Mouse (Mus musculus): Measurements from ENCODE around the gene Lpar1. TPM values are rescaled to one million over a fixed set of nuclear protein-coding genes. Genes with fewer than 3 reads are reported as not detected.

Lpar1 gene
- total RNA-seq, 1 experiment = 44.2 TPM

- H3K4me1 ChIP-seq (ENCODE audit: control insufficient read depth in 2 of 2, insufficient read depth in 2 of 2, low read length in 2 of 2, poor library complexity in 1 of 2) = no peaks in the 10 kb centered on the region
- no peak overlapping the region for H3K9ac ChIP-seq (ENCODE audit: insufficient read depth, low read depth, low read length, poor library complexity, severe bottlenecking)
- in situ Hi-C loops (cut with MboI; ENCODE audit: low sequenced_read_pairs in 2 of 2, unreplicated experiment in 2 of 2) = no loop called here
- no peak for TF ChIP-seq ZC3H11A (IDR thresholded peaks at IDR 0.05; ENCODE audit: borderline replicate concordance, low read depth, low read length)
- TF ChIP-seq CHD2 (IDR thresholded peaks at IDR 0.05; ENCODE audit: low read depth, low read length) = no peak
- TF ChIP-seq ZNF384 (IDR thresholded peaks at IDR 0.05; ENCODE audit: low read depth, low read length) = no peak
- no peak for TF ChIP-seq HCFC1 (IDR thresholded peaks at IDR 0.05; ENCODE audit: borderline replicate concordance, insufficient read depth, low read length)
- no peak for TF ChIP-seq MAFK (IDR thresholded peaks at IDR 0.05; ENCODE audit: insufficient read depth, low read depth, low read length)
- no peak for DNase-seq (ENCODE audit: low read depth, low spot score)
- H3K27ac ChIP-seq (ENCODE audit: insufficient read depth, low read depth, low read length, poor library complexity, severe bottlenecking) = no peak overlapping the region
- no peaks in the 10 kb centered on the region for H3K9me3 ChIP-seq (ENCODE audit: control insufficient read depth, insufficient read depth, low read depth, low read length)
- H3K4me3 ChIP-seq (ENCODE audit: insufficient read depth in 1 of 2, low read depth in 1 of 2, low read length in 2 of 2, poor library complexity in 1 of 2, severe bottlenecking in 1 of 2) = no peak overlapping the region
- no peaks in the 10 kb centered on the region for H3K36me3 ChIP-seq (ENCODE audit: control insufficient read depth, insufficient read depth, low read length, poor library complexity, severe bottlenecking)
Observed at GRCm38 (mm10) chr4:58521137-58521536, 32.6 kb downstream of the Lpar1 start.

GRCm38 (mm10) chr4:58520531-58520930, 33.2 kb downstream of the Lpar1 start:
- H3K4me1 ChIP-seq (ENCODE audit: control insufficient read depth in 2 of 2, insufficient read depth in 2 of 2, low read length in 2 of 2, poor library complexity in 1 of 2) = no peaks in the 10 kb centered on the region
- in situ Hi-C loops (cut with MboI; ENCODE audit: low sequenced_read_pairs in 2 of 2, unreplicated experiment in 2 of 2) = no loop called here
- no peaks in the 10 kb centered on the region for H3K9me3 ChIP-seq (ENCODE audit: control insufficient read depth, insufficient read depth, low read depth, low read length)
- no peak overlapping the region for H3K4me3 ChIP-seq (ENCODE audit: insufficient read depth in 1 of 2, low read depth in 1 of 2, low read length in 2 of 2, poor library complexity in 1 of 2, severe bottlenecking in 1 of 2)
- H3K27ac ChIP-seq (ENCODE audit: insufficient read depth, low read depth, low read length, poor library complexity, severe bottlenecking) = no peak overlapping the region
- no peaks in the 10 kb centered on the region for H3K36me3 ChIP-seq (ENCODE audit: control insufficient read depth, insufficient read depth, low read length, poor library complexity, severe bottlenecking)
- TF ChIP-seq MAFK (IDR thresholded peaks at IDR 0.05; ENCODE audit: insufficient read depth, low read depth, low read length) (no peak), CHD2 (IDR thresholded peaks at IDR 0.05; ENCODE audit: low read depth, low read length) (no peak), HCFC1 (IDR thresholded peaks at IDR 0.05; ENCODE audit: borderline replicate concordance, insufficient read depth, low read length) (no peak), ZNF384 (IDR thresholded peaks at IDR 0.05; ENCODE audit: low read depth, low read length) (no peak), ZC3H11A (IDR thresholded peaks at IDR 0.05; ENCODE audit: borderline replicate concordance, low read depth, low read length) (no peak)
- DNase-seq (ENCODE audit: low read depth, low spot score) = no peak
- no peak overlapping the region for H3K9ac ChIP-seq (ENCODE audit: insufficient read depth, low read depth, low read length, poor library complexity, severe bottlenecking)

DNA sequence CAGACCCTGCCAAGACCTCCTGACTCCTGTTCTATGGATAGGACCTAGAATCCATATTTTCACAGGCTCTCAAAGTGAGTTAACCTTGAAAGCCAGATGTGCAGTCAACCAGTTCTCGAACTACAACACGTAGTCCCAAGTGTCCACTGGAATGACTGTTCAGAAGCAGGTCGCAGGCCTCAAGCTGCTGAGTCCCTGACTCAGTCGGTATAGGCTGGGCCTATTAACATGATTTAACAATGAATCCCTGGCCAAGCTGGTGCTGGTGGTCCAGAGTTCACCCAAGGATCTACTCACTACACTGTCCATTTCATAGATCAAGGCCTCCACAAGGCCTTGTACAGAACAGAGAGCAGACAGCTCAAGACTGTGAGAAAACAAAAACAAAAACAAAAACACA, 33.8 kb downstream of the Lpar1 start:
- H3K4me3 ChIP-seq (ENCODE audit: insufficient read depth in 1 of 2, low read depth in 1 of 2, low read length in 2 of 2, poor library complexity in 1 of 2, severe bottlenecking in 1 of 2) = no peak overlapping the region
- no peaks in the 10 kb centered on the region for H3K36me3 ChIP-seq (ENCODE audit: control insufficient read depth, insufficient read depth, low read length, poor library complexity, severe bottlenecking)
- no peak overlapping the region for H3K27ac ChIP-seq (ENCODE audit: insufficient read depth, low read depth, low read length, poor library complexity, severe bottlenecking)
- no peak for DNase-seq (ENCODE audit: low read depth, low spot score)
- no peaks in the 10 kb centered on the region for H3K4me1 ChIP-seq (ENCODE audit: control insufficient read depth in 2 of 2, insufficient read depth in 2 of 2, low read length in 2 of 2, poor library complexity in 1 of 2)
- no peak overlapping the region for H3K9ac ChIP-seq (ENCODE audit: insufficient read depth, low read depth, low read length, poor library complexity, severe bottlenecking)
- TF ChIP-seq MAFK (IDR thresholded peaks at IDR 0.05; ENCODE audit: insufficient read depth, low read depth, low read length) (no peak), HCFC1 (IDR thresholded peaks at IDR 0.05; ENCODE audit: borderline replicate concordance, insufficient read depth, low read length) (no peak), CHD2 (IDR thresholded peaks at IDR 0.05; ENCODE audit: low read depth, low read length) (no peak), ZNF384 (IDR thresholded peaks at IDR 0.05; ENCODE audit: low read depth, low read length) (no peak), ZC3H11A (IDR thresholded peaks at IDR 0.05; ENCODE audit: borderline replicate concordance, low read depth, low read length) (no peak)
- no peaks in the 10 kb centered on the region for H3K9me3 ChIP-seq (ENCODE audit: control insufficient read depth, insufficient read depth, low read depth, low read length)
- in situ Hi-C loops (cut with MboI; ENCODE audit: low sequenced_read_pairs in 2 of 2, unreplicated experiment in 2 of 2) = no loop called here

DNA sequence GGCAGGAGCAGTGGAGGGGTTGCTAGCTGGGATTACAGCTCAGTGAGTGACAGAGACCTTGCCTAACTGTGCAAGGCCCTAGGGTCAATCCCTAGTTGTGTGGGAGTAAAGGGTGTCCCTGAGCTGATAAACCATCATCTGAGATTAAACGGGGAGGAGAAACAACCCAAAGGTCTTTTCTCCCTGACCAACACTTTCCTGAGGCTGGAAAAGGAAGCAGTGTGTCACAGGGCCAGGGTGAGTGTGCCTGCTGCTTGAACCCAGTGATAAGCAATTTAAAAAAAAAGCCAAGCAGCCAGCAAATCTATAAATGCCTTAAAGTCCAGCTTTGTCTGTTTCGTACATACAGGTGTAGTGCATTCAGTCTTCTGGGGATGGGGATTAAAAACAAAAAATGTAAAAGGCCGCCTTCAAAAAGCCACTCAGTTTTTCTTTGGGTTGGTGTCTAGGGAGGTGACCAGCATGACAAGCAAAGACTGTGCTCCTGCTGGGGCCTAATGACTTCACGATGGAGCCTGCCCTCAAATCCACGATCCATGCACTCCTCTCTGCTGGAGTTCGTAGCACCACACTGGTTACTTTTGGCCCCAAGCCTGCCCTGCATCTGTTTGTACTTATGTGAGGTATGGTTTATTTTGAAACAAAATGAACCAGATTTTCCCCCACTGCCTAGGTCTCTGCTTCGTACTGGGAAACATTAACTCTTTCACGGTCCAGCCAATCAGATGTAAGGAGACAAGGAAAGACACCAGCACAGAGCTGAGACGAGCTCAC, 35.3 kb downstream of the Lpar1 start:
- no peaks in the 10 kb centered on the region for H3K36me3 ChIP-seq (ENCODE audit: control insufficient read depth, insufficient read depth, low read length, poor library complexity, severe bottlenecking)
- H3K4me1 ChIP-seq (ENCODE audit: control insufficient read depth in 2 of 2, insufficient read depth in 2 of 2, low read length in 2 of 2, poor library complexity in 1 of 2) = no peaks in the 10 kb centered on the region
- H3K27ac ChIP-seq (ENCODE audit: insufficient read depth, low read depth, low read length, poor library complexity, severe bottlenecking) = no peak overlapping the region
- no peak for TF ChIP-seq HCFC1 (IDR thresholded peaks at IDR 0.05; ENCODE audit: borderline replicate concordance, insufficient read depth, low read length)
- no peak for TF ChIP-seq ZC3H11A (IDR thresholded peaks at IDR 0.05; ENCODE audit: borderline replicate concordance, low read depth, low read length)
- no peaks in the 10 kb centered on the region for H3K9me3 ChIP-seq (ENCODE audit: control insufficient read depth, insufficient read depth, low read depth, low read length)
- no peak overlapping the region for H3K9ac ChIP-seq (ENCODE audit: insufficient read depth, low read depth, low read length, poor library complexity, severe bottlenecking)
- no peak for DNase-seq (ENCODE audit: low read depth, low spot score)
- no peak overlapping the region for H3K4me3 ChIP-seq (ENCODE audit: insufficient read depth in 1 of 2, low read depth in 1 of 2, low read length in 2 of 2, poor library complexity in 1 of 2, severe bottlenecking in 1 of 2)
- in situ Hi-C loops (cut with MboI; ENCODE audit: low sequenced_read_pairs in 2 of 2, unreplicated experiment in 2 of 2) = no loop called here

Measured in ES-E14 (cell line).